Mouse (Mus musculus): ENCODE measurements around the gene Wdsub1.
A peak's percentile ranks its signal among the peaks of the same experiment; 100 is the strongest.
"Not testable (repeated sequence)": the region's sequence is repeated elsewhere in the genome, so short reads cannot be mapped to it uniquely, and the experiment has no call there.

Wdsub1 gene

GRCm38 (mm10) chr2:59881831-59882741 is at the start of gene Wdsub1:
Gene Wdsub1 (minus strand): TSS chr2:59882591.
- DNase-seq = peak; percentile 94

- DNase-seq = no peak
These were observed 31.2 kb upstream of the Wdsub1 start for GRCm38 (mm10) chr2:59913610-59914009.

- DNase-seq = no peak
These were observed 25.7 kb upstream of the Wdsub1 start for GRCm38 (mm10) chr2:59908048-59908447.

- DNase-seq = no peak
These were observed 21.6 kb upstream of the Wdsub1 start for GRCm38 (mm10) chr2:59904007-59904406.

- no peak for DNase-seq
These were observed 16.3 kb upstream of the Wdsub1 start for GRCm38 (mm10) chr2:59898666-59899065.

GRCm38 (mm10) chr2:59898105-59898504 is 15.7 kb upstream of the Wdsub1 start:
- no peak for DNase-seq

- no peak for DNase-seq
These were observed 14.4 kb upstream of the Wdsub1 start for GRCm38 (mm10) chr2:59896837-59897236.

GRCm38 (mm10) chr2:59896400-59896799 is 14.0 kb upstream of the Wdsub1 start:
- peak; percentile 33 for DNase-seq

GRCm38 (mm10) chr2:59889699-59890098 is 7.3 kb upstream of the Wdsub1 start:
- DNase-seq = no peak

- DNase-seq = no peak
These were observed 421 bp upstream of the Wdsub1 start for GRCm38 (mm10) chr2:59882742-59883281.

- DNase-seq = no peak
These were observed 987 bp downstream of the Wdsub1 start for GRCm38 (mm10) chr2:59881404-59881803.

GRCm38 (mm10) chr2:59878221-59878620 is 4.2 kb downstream of the Wdsub1 start:
- no peak for DNase-seq

GRCm38 (mm10) chr2:59877335-59877734 is 5.1 kb downstream of the Wdsub1 start:
- DNase-seq = no peak

GRCm38 (mm10) chr2:59876482-59876881 is 5.9 kb downstream of the Wdsub1 start:
- no peak for DNase-seq

- no peak for DNase-seq
These were observed 11.9 kb downstream of the Wdsub1 start for GRCm38 (mm10) chr2:59870526-59870925.

- DNase-seq = no peak
These were observed 19.8 kb downstream of the Wdsub1 start for GRCm38 (mm10) chr2:59862618-59863017.

GRCm38 (mm10) chr2:59854363-59854762 is 28.0 kb downstream of the Wdsub1 start:
- DNase-seq = no peak

- DNase-seq = no peak
These were observed 28.8 kb downstream of the Wdsub1 start for GRCm38 (mm10) chr2:59853543-59853942.

GRCm38 (mm10) chr2:59852916-59853315 is 29.5 kb downstream of the Wdsub1 start:
- DNase-seq = no peak

- DNase-seq = not testable (repeated sequence)
These were observed 30.5 kb downstream of the Wdsub1 start for GRCm38 (mm10) chr2:59851885-59852284.

GRCm38 (mm10) chr2:59843848-59844247 is 38.5 kb downstream of the Wdsub1 start:
- DNase-seq = no peak

- DNase-seq = no peak
These were observed 39.2 kb downstream of the Wdsub1 start for GRCm38 (mm10) chr2:59843156-59843555.

- DNase-seq = no peak
These were observed 39.8 kb downstream of the Wdsub1 start for GRCm38 (mm10) chr2:59842556-59843008.

- no peak for DNase-seq
These were observed 40.4 kb downstream of the Wdsub1 start for GRCm38 (mm10) chr2:59841944-59842343.
